8 mouse cellular contexts compared by ENCODE assay signal in genomic region chr4:155561661-155562442, GRCm38 (mm10). TPM values are rescaled to one million over a fixed set of nuclear protein-coding genes. Genes with fewer than 3 reads are reported as not detected.
DNase-seq lines count a peak whose midpoint lies in the region; ATAC-seq and TF ChIP-seq lines count a peak whose summit lies in the region.

Nadk (plus strand) TSS chr4:155562378.

- H3K27ac ChIP-seq in neural tube, embryonic 11.5 days (ENCODE audit: low read depth, low read length), result peak within 1 kb of the TSS; percentile 50
- peak within 1 kb of the TSS; percentile 78 for H3K27ac ChIP-seq in forebrain, embryonic 16.5 days (ENCODE audit: low read length)
- H3K27ac ChIP-seq in hindbrain, embryonic 11.5 days (ENCODE audit: low read depth, low read length), result peak within 1 kb of the TSS; percentile 61
- H3K27ac ChIP-seq in liver, embryonic 14.5 days, result peak within 1 kb of the TSS; percentile 51

- no peak for TF ChIP-seq CTCF in liver, embryonic 14.5 days (IDR thresholded peaks at IDR 0.05; ENCODE audit: low read depth)

- peak within 1 kb of the TSS; percentile 28; the same call in 1 of the 2 replicates for H3K9ac ChIP-seq in neural tube, embryonic 11.5 days (ENCODE audit: low read length)
- H3K9ac ChIP-seq in forebrain, embryonic 16.5 days (replicated peaks; ENCODE audit: low read depth, low read length), result peak within 1 kb of the TSS; percentile 51
- H3K9ac ChIP-seq in hindbrain, embryonic 11.5 days (ENCODE audit: low read depth, low read length), result peak within 1 kb of the TSS; percentile 38
- peak within 1 kb of the TSS; percentile 73 for H3K9ac ChIP-seq in liver, embryonic 14.5 days (replicated peaks)

- H3K4me1 ChIP-seq in neural tube, embryonic 11.5 days (ENCODE audit: control insufficient read depth, insufficient read depth, low read length), result peaks cover 16% of the 10 kb centered on the region
- peaks cover 22% of the 10 kb centered on the region for H3K4me1 ChIP-seq in forebrain, embryonic 16.5 days (replicated peaks; ENCODE audit: control insufficient read depth, insufficient read depth, low read length)
- peaks cover 4% of the 10 kb centered on the region for H3K4me1 ChIP-seq in hindbrain, embryonic 11.5 days (replicated peaks; ENCODE audit: control insufficient read depth, insufficient read depth, low read length)
- peaks cover 16 to 47% of the 10 kb centered on the region in 2 experiments for H3K4me1 ChIP-seq in liver, embryonic 14.5 days (replicated peaks; ENCODE audit: control insufficient read depth in 2 of 2, insufficient read depth in 2 of 2, low read length in 1 of 2)

- H3K4me2 ChIP-seq in neural tube, embryonic 11.5 days (ENCODE audit: low read depth), result peak within 1 kb of the TSS; percentile 91
- H3K4me2 ChIP-seq in forebrain, embryonic 16.5 days (ENCODE audit: low read length), result peak within 1 kb of the TSS; percentile 65
- peak within 1 kb of the TSS; percentile 75 for H3K4me2 ChIP-seq in hindbrain, embryonic 11.5 days (replicated peaks; ENCODE audit: low read depth, low read length)
- H3K4me2 ChIP-seq in liver, embryonic 14.5 days (ENCODE audit: low read depth), result peak within 1 kb of the TSS; percentile 82

- no peak for TF ChIP-seq EP300 in liver, embryonic 14.5 days (IDR thresholded peaks at IDR 0.05; ENCODE audit: low read depth)

- peaks cover 8% of the 10 kb centered on the region for H3K36me3 ChIP-seq in neural tube, embryonic 11.5 days (ENCODE audit: control insufficient read depth, insufficient read depth, low read length)
- peaks cover 24% of the 10 kb centered on the region for H3K36me3 ChIP-seq in forebrain, embryonic 16.5 days (ENCODE audit: control insufficient read depth, insufficient read depth)
- peaks cover 8% of the 10 kb centered on the region; the same call in 1 of the 2 replicates for H3K36me3 ChIP-seq in hindbrain, embryonic 11.5 days (ENCODE audit: control insufficient read depth, insufficient read depth, low read length)
- H3K36me3 ChIP-seq in liver, embryonic 14.5 days (replicated peaks; ENCODE audit: control insufficient read depth, insufficient read depth, low read depth), result peaks cover 14% of the 10 kb centered on the region

- H3K27me3 ChIP-seq in neural tube, embryonic 11.5 days (ENCODE audit: control insufficient read depth, insufficient read depth, low read length), result no peaks in the 10 kb centered on the region
- H3K27me3 ChIP-seq in forebrain, embryonic 16.5 days (replicated peaks; ENCODE audit: control insufficient read depth, insufficient read depth, low read length), result no peaks in the 10 kb centered on the region
- no peaks in the 10 kb centered on the region for H3K27me3 ChIP-seq in hindbrain, embryonic 11.5 days (ENCODE audit: control insufficient read depth, insufficient read depth, low read length)
- no peaks in the 10 kb centered on the region for H3K27me3 ChIP-seq in liver, embryonic 14.5 days (ENCODE audit: control insufficient read depth, insufficient read depth, low read length)

- H3K4me3 ChIP-seq in neural tube, embryonic 11.5 days (ENCODE audit: low read depth, low read length), result peak within 1 kb of the TSS; percentile 77
- peak within 1 kb of the TSS; percentile 96 for H3K4me3 ChIP-seq in forebrain, embryonic 16.5 days (replicated peaks; ENCODE audit: low read length)
- H3K4me3 ChIP-seq in hindbrain, embryonic 11.5 days (ENCODE audit: low read depth, low read length), result peak within 1 kb of the TSS; percentile 65
- peak within 1 kb of the TSS; percentile 71 to 89 for H3K4me3 ChIP-seq in liver, embryonic 14.5 days (ENCODE audit: insufficient read depth in 1 of 2, low read depth in 2 of 2, low read length in 2 of 2)

- no peaks in the 10 kb centered on the region for H3K9me3 ChIP-seq in neural tube, embryonic 11.5 days (ENCODE audit: control insufficient read depth, low read length)
- no peaks in the 10 kb centered on the region for H3K9me3 ChIP-seq in forebrain, embryonic 16.5 days (ENCODE audit: control insufficient read depth, low read length)
- H3K9me3 ChIP-seq in hindbrain, embryonic 11.5 days (ENCODE audit: control insufficient read depth, low read length), result no peaks in the 10 kb centered on the region
- H3K9me3 ChIP-seq in liver, embryonic 14.5 days (ENCODE audit: control insufficient read depth, low read length), result no peaks in the 10 kb centered on the region

- no peak for DNase-seq in neural tube, embryonic 11.5 days (ENCODE audit: low spot score)
- no peak for DNase-seq in neural tube, embryonic 10.5 days (ENCODE audit: extremely low spot score, low spot score)
- DNase-seq in adrenal gland, postnatal 14 days, result peak; percentile 45
- no peak for DNase-seq in hindbrain, embryonic 11.5 days (ENCODE audit: low spot score)
- no peak for DNase-seq in liver, embryonic 14.5 days (ENCODE audit: low read depth in 3 of 3, low spot score in 3 of 3)
- peak; percentile 32 for DNase-seq in naive thymus-derived CD4-positive, alpha-beta T cell, adult 2 months (ENCODE audit: low read depth)
- DNase-seq in spleen, adult 12 weeks (ENCODE audit: low spot score), result no peak

- no peak for ATAC-seq in neural tube, embryonic 11.5 days (ENCODE audit: insufficient read depth, low FRiP score, low TSS enrichment)
- ATAC-seq in forebrain, embryonic 16.5 days, result no peak
- no peak for ATAC-seq in hindbrain, embryonic 11.5 days (ENCODE audit: low FRiP score)
- no peak for ATAC-seq in liver, embryonic 14.5 days (ENCODE audit: insufficient read depth)

- WGBS in neural tube, embryonic 11.5 days, result 72% methylated on average over 7 of the region's 7 CpGs
- WGBS in forebrain, embryonic 16.5 days, result 71% methylated on average over 7 of the region's 7 CpGs
- 85% methylated on average over 7 of the region's 7 CpGs for WGBS in hindbrain, embryonic 11.5 days
- WGBS in liver, embryonic 14.5 days (ENCODE audit: insufficient replicate concordance), result 58% methylated on average over 7 of the region's 7 CpGs

RNA-seq across cellular contexts. Expression of gene Nadk, which starts in this region (rescaled TPM):
- 107 and 110 TPM in 2 replicates for polyA plus RNA-seq in neural tube, embryonic 11.5 days (2014; fragmentation: Nextera tagmentation; extraction: Ambion mirVana)
- total RNA-seq in adrenal gland, postnatal 14 days (2021), result 206 and 214 TPM in 2 replicates
- 113 and 120 TPM in 2 replicates for polyA plus RNA-seq in forebrain, embryonic 16.5 days (2015; fragmentation: Nextera tagmentation; extraction: Ambion mirVana)
- 94.6 and 103 TPM in 2 replicates for polyA plus RNA-seq in hindbrain, embryonic 11.5 days (2014; fragmentation: Nextera tagmentation; extraction: Ambion mirVana)
- polyA plus RNA-seq in liver, embryonic 14.5 days (2012; rRNA removed), result 32.0 and 32.2 TPM in 2 replicates
- polyA plus RNA-seq in liver, embryonic 14.5 days (2014; fragmentation: Nextera tagmentation; extraction: Ambion mirVana), result 40.2 and 48.4 TPM in 2 replicates

Comparison
In these comparisons a context has a peak if more than half of its experiments do, and no peak if none do; other contexts are left out.
1. DNase-seq: peak in adrenal gland, postnatal 14 days (single experiment) and naive thymus-derived CD4-positive, alpha-beta T cell, adult 2 months (single experiment); none in neural tube, embryonic 11.5 days (single experiment), neural tube, embryonic 10.5 days (single experiment), hindbrain, embryonic 11.5 days (single experiment), liver, embryonic 14.5 days (0 of 3) and spleen, adult 12 weeks (single experiment).
2. Peak in every context shown above with its lines, with median percentiles within 50 percentile points of each other: H3K27ac ChIP-seq, H3K4me2 ChIP-seq, H3K4me3 ChIP-seq and H3K9ac ChIP-seq.